Mouse (Mus musculus) heart, postnatal 25 days (tissue): ENCODE results near the gene Ccdc57. TPM values are rescaled to one million over a fixed set of nuclear protein-coding genes. Genes with fewer than 3 reads are reported as not detected.
"Not testable (repeated sequence)": the region's sequence is repeated elsewhere in the genome, so short reads cannot be mapped to it uniquely, and the experiment has no call there.

Experiments used
- DNase-seq: peaks from one replicate; pipeline ENCODE4 v3.0.0; 2022; ENCODE audit warnings: low spot score
- intact Hi-C: fragments of 180-260 bp; cut with DNase I; formaldehyde crosslinking; loops from one replicate; pipeline ENCODE4 v1.15.1; 2025
- total RNA-seq, 2 experiments: library from RNA; stranded (reverse); gene quantifications; 2 replicates each; pipeline ENCODE4 v1.2.3; 2021

The Ccdc57 gene
- total RNA-seq, 2 experiments from 2014 or later: 1.2 to 1.3 TPM

- intact Hi-C loops: loop anchor here (1.0 kb wide), 1 partner anchor 12 kb away; the partner anchor contains the start of genes Gps1 and Rfng
- no peak for DNase-seq
These were observed 136.1 kb downstream of the Ccdc57 start for GRCm38 (mm10) chr11:120796614-120796946.

DNA sequence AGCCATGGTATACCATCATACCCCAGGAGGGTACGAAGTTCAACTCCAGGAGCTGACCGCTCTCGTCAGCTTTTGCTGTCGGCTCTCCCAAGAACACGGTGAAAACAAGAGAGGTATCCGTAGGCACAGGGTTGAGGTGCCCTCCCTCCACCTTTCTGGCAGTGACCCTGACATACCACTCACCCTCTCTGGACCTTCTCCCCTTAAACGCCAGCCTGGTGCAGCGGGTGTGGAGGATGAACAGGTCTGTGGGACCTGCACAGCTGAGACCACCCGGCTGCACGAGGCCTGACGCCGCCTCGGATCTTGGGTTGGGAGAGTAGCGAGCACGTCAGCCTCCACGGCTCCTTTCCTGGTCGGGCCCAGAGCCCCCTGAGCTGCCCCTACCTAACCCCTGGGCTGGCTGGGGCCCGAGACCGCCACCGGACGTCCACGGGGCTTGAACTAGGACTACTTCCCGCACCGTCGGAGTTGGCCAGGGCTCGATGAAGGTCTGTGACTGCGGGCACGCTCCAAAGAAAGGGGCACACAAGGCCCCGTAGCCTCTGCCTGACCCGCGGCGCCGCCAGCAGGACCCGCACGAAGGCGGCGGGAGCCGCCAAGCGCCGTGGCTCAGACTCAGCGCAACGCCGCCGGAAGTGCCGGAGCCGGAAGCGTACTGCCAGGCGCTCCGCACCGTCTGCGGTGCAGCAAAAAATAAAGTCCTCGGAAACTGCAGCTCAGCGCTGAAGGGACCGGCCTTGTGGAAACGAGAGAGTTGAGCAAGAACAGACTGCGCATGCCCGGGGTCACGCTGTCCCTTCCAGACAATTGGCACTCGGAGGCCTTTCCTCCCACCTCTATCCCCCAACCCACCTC, 136.7 kb downstream of the Ccdc57 start, which contains the start of gene Dus1l:
Dus1l (minus strand) TSS at position 648 of the 858 bp plus-strand sequence.
- intact Hi-C loops: loop anchor here (1.0 kb wide), 1 partner anchor 12 kb away; the partner anchor contains the start of genes Gps1 and Rfng
- peak; percentile 89 for DNase-seq

DNA sequence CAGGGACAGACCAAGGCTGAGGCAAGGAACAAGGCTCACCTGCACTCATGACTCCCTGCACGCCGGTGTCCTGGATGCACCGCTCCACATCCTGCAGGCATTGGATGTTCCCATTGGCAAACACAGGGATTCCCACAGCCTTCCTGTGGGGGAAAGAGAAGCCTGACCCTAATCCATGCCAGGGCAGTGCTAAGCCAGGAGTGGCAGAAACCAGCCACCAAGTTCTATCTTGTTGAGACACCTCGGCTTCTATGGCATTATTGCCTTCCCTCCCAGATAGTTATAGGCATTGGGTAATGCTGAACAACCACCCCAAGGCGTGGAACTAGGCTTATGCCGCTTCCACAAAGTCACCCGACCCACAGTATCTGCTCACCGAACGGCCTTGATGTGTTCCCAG, 140.0 kb downstream of the Ccdc57 start:
- no peak for DNase-seq
- intact Hi-C loops: no loop called here

GRCm38 (mm10) chr11:120789810-120790209, 142.9 kb downstream of the Ccdc57 start:
- DNase-seq: no peak
- intact Hi-C loops: no loop called here

GRCm38 (mm10) chr11:120789355-120789754, 143.3 kb downstream of the Ccdc57 start:
- intact Hi-C loops: no loop called here
- no peak for DNase-seq

GRCm38 (mm10) chr11:120788460-120788859, 144.2 kb downstream of the Ccdc57 start:
- intact Hi-C loops, DNase-seq: not testable (repeated sequence)

- DNase-seq: no peak
- intact Hi-C loops: no loop called here
These were observed 147.5 kb downstream of the Ccdc57 start for GRCm38 (mm10) chr11:120785145-120785544.

GRCm38 (mm10) chr11:120784064-120784791, 148.4 kb downstream of the Ccdc57 start, which contains the start of the genes Rfng and Gps1:
Gene Rfng (minus strand): TSS chr11:120784207.
Gene Gps1 (plus strand): TSS chr11:120784272.
- intact Hi-C loops: loop anchor here (1.0 kb wide), 1 partner anchor 12 kb away; the partner anchor contains the start of gene Dus1l
- DNase-seq: peak; percentile 72

- no peak for DNase-seq
- intact Hi-C loops: loop anchor here (1.0 kb wide), 1 partner anchor 13 kb away; the partner anchor contains the start of gene Dus1l
These were observed 149.1 kb downstream of the Ccdc57 start for GRCm38 (mm10) chr11:120783426-120784063.

GRCm38 (mm10) chr11:120781361-120781760, 151.3 kb downstream of the Ccdc57 start:
- intact Hi-C loops, DNase-seq: not testable (repeated sequence)

DNA sequence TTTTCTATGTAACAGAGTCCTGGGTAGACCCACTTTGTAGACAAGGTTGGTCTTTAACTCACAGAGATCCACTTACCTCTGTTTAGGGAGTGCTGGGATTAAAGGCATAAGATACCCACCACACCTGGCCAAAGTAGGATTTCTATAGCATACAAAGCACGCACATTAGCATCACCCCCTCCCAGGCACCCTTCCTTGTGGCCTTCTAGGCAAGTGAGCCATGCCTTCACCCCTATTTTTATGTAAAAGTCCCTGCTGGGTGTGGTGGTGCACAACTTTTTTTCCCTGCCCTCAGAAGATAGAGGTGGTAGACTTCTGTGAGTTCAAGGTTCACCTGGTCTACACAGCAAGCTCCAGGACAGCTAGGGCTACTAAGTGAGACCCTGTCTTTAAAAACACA, 152.8 kb downstream of the Ccdc57 start:
- intact Hi-C loops: loop anchor here (5.0 kb wide), 2 partner anchors 123 to 293 kb away; no protein-coding TSS in a partner anchor
- no peak for DNase-seq

GRCm38 (mm10) chr11:120777123-120777522, 155.5 kb downstream of the Ccdc57 start:
- DNase-seq: no peak
- intact Hi-C loops: loop anchor here (5.0 kb wide), 2 partner anchors 120 to 290 kb away; no protein-coding TSS in a partner anchor

Other genes with a start within 250 kb of the Ccdc57 start
- 10 to 100 TPM; 31.2 to 35.7 TPM for gene Cenpx, start 219.1 kb downstream of the Ccdc57 start, total RNA-seq
- gene Lrrc45, start 218.9 kb downstream of the Ccdc57 start, total RNA-seq: 1 to 10 TPM; 5.6 to 6.2 TPM
- gene Rac3, start 211.4 kb downstream of the Ccdc57 start, total RNA-seq: 1 to 10 TPM; 1.2 to 1.8 TPM
- 1 to 10 TPM; 6.8 to 7.5 TPM for gene Dcxr, start 205.6 kb downstream of the Ccdc57 start, total RNA-seq
- gene Cbr2, start 200.8 kb downstream of the Ccdc57 start, total RNA-seq: 10 to 100 TPM; 16.7 to 22.1 TPM
- gene Hmga1b, start 170.1 kb downstream of the Ccdc57 start, total RNA-seq: 10 to 100 TPM; 21.2 to 40.2 TPM
- 10 to 100 TPM; 12.3 to 13.9 TPM for gene Rfng, start 148.7 kb downstream of the Ccdc57 start, total RNA-seq
- 10 to 100 TPM; 52.2 to 57.0 TPM for gene Gps1, start 148.6 kb downstream of the Ccdc57 start, total RNA-seq
- 10 to 100 TPM; 26.8 to 27.8 TPM for gene Dus1l, start 136.5 kb downstream of the Ccdc57 start, total RNA-seq
- gene Fasn, start 108.3 kb downstream of the Ccdc57 start, total RNA-seq: 10 to 100 TPM; 29.8 to 52.8 TPM
- 1 to 10 TPM in 1 of 2 experiments, under 1 TPM in 1; 0.87 to 2.1 TPM for gene Slc16a3, start 15.6 kb upstream of the Ccdc57 start, total RNA-seq
- gene Csnk1d, start 58.5 kb upstream of the Ccdc57 start, total RNA-seq: 10 to 100 TPM; 50.7 to 56.5 TPM
- under 1 TPM; 0.28 to 0.57 TPM for gene Cd7, start 106.5 kb upstream of the Ccdc57 start, total RNA-seq
- gene Sectm1b, start 130.7 kb upstream of the Ccdc57 start, total RNA-seq: not detected
- gene Sectm1a, start 148.3 kb upstream of the Ccdc57 start, total RNA-seq: not detected
- not detected for gene Tex19.2, start 185.8 kb upstream of the Ccdc57 start, total RNA-seq
- gene Tex19.1, start 213.3 kb upstream of the Ccdc57 start, total RNA-seq: not detected
- under 1 TPM; 0.34 to 0.81 TPM for gene Uts2r, start 227.4 kb upstream of the Ccdc57 start, total RNA-seq